Mouse (Mus musculus) brain, embryonic 14.5 days (tissue): Measurements from ENCODE around the gene Dmac1.

Source experiments
- CTCF ChIP-seq: fragments of 200-500 bp; IDR thresholded peaks from 2 replicates; pipeline ENCODE4 v1.5.1; 2012; ENCODE audit warnings: inconsistent platforms, mild to moderate bottlenecking, moderate library complexity, borderline replicate concordance; ENCODE audit not compliant: insufficient read depth, insufficient read length; ENCODE audit errors: extremely low read depth
- POLR2A ChIP-seq: fragments of 200-500 bp; IDR thresholded peaks from 2 replicates; pipeline ENCODE4 v1.6.1; 2012; ENCODE audit warnings: mild to moderate bottlenecking, inconsistent platforms, borderline replicate concordance; ENCODE audit not compliant: poor library complexity, insufficient read depth, insufficient read length, severe bottlenecking; ENCODE audit errors: extremely low read depth

GRCm38 (mm10) chr4:75260156-75260555 lies 17.9 kb downstream of the Dmac1 start:
- TF ChIP-seq POLR2A: no peak
- no peak for TF ChIP-seq CTCF
